Comparison of ENCODE assay signal across 15 mouse cellular contexts in the genomic region with DNA sequence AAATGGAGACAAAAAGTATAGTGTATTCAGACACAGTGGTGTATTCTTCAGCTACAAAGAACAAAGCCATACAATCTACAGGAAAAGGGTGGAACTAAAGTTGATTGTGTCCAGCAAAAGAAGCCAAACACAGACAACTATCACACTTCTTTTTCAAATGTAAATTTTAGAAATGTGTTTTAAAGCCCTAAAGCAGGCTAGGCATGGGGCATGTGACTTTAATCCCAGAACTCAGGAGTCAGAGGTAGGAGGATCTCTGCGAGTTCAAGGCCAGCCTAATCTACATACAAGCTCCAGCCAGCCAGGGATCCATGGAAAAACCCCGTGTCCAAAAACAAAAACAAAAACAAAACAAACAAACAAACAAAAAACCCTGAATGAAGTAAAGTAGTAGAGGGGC.
"Had no signal": no experiment of that assay in that cellular context is flagged by ENCODE, and none has a peak within 500 bp of the region (broad histone marks: within the 10 kb centered on the region; RNA-seq: fewer than 3 reads in every experiment).

No protein-coding gene starts in this region.

- ATAC-seq: midbrain, embryonic 15.5 days had no signal

- H3K4me1 ChIP-seq: stomach, embryonic 15.5 days had no signal

- H3K27me3 ChIP-seq: megakaryocyte, embryonic 14.5 days; midbrain, embryonic 12.5 days; midbrain, embryonic 15.5 days; neural tube, embryonic 12.5 days; stomach, embryonic 15.5 days had no signal

- H3K9me3 ChIP-seq: megakaryocyte, embryonic 14.5 days; midbrain, embryonic 12.5 days; midbrain, embryonic 15.5 days; neural tube, embryonic 12.5 days; stomach, embryonic 15.5 days had no signal

- H3K36me3 ChIP-seq: midbrain, embryonic 12.5 days; midbrain, embryonic 15.5 days; neural tube, embryonic 12.5 days; stomach, embryonic 15.5 days had no signal

- H3K4me3 ChIP-seq: megakaryocyte, embryonic 14.5 days; midbrain, embryonic 12.5 days; midbrain, embryonic 15.5 days; neural tube, embryonic 12.5 days; stomach, embryonic 15.5 days had no signal

- H3K4me2 ChIP-seq: lung, embryonic 14.5 days; midbrain, embryonic 12.5 days; midbrain, embryonic 15.5 days; neural tube, embryonic 12.5 days; stomach, embryonic 15.5 days had no signal

- DNase-seq: lung, adult 18-20 months; lung, embryonic 14.5 days; lung, postnatal 10 days; right cerebral cortex, postnatal 14 days; thymus, adult 18-20 months; thymus, postnatal 14 days; thymus, postnatal 36 days had no signal

- H3K9ac ChIP-seq: liver, embryonic 14.5 days; lung, embryonic 14.5 days; midbrain, embryonic 12.5 days; midbrain, embryonic 15.5 days; neural tube, embryonic 12.5 days; stomach, embryonic 15.5 days had no signal

- H3K27ac ChIP-seq: liver, embryonic 14.5 days; macrophage; midbrain, embryonic 12.5 days; midbrain, embryonic 15.5 days; neural tube, embryonic 12.5 days; stomach, embryonic 15.5 days; stomach, postnatal 0 days had no signal
